Mouse (Mus musculus) spleen, postnatal 10 days (tissue): ENCODE results near the gene Adm2.

Experiments used
- DNase-seq, 2 experiments: peaks; one replicate each; pipeline ENCODE4 v3.0.0; 2021 to 2022; ENCODE audit warnings: low spot score in 2 of 2

The Adm2 gene

GRCm38 (mm10) chr15:89309962-89310498 lies 12.5 kb upstream of the Adm2 start:
- peak in 1 of 2 experiments; percentile 61 for DNase-seq

GRCm38 (mm10) chr15:89313359-89313758 lies 9.2 kb upstream of the Adm2 start:
- no peak for DNase-seq

- no peak for DNase-seq
These were observed 8.4 kb upstream of the Adm2 start for GRCm38 (mm10) chr15:89314107-89314506.

- peak in 1 of 2 experiments; percentile 35 for DNase-seq
These were observed 7.9 kb upstream of the Adm2 start for GRCm38 (mm10) chr15:89314511-89315189.

- DNase-seq = peak; percentile 92 to 99
These were observed 7.3 kb upstream of the Adm2 start, which contains the start of gene Sbf1 for GRCm38 (mm10) chr15:89315190-89315731. Gene Sbf1, minus strand, starts transcription at chr15:89315311.

- DNase-seq = peak; percentile 40 to 60
These were observed 6.4 kb upstream of the Adm2 start for GRCm38 (mm10) chr15:89316146-89316545.

- no peak for DNase-seq
These were observed 1.3 kb upstream of the Adm2 start for GRCm38 (mm10) chr15:89321264-89321663.

- DNase-seq = no peak
These were observed 1.1 kb downstream of the Adm2 start for GRCm38 (mm10) chr15:89323656-89324055.

GRCm38 (mm10) chr15:89326441-89326840 lies 3.9 kb downstream of the Adm2 start:
- no peak for DNase-seq

- DNase-seq = no peak
These were observed 11.8 kb downstream of the Adm2 start, which contains the start of gene Miox for GRCm38 (mm10) chr15:89334271-89334670. Gene Miox, plus strand, starts transcription at chr15:89334398.

GRCm38 (mm10) chr15:89334774-89335537 lies 12.4 kb downstream of the Adm2 start:
- DNase-seq = no peak

GRCm38 (mm10) chr15:89336422-89336821 lies 13.9 kb downstream of the Adm2 start:
- no peak for DNase-seq

GRCm38 (mm10) chr15:89339696-89340095 lies 17.2 kb downstream of the Adm2 start:
- DNase-seq = no peak

GRCm38 (mm10) chr15:89340136-89340535 lies 17.6 kb downstream of the Adm2 start:
- DNase-seq = no peak

- DNase-seq = no peak
These were observed 19.2 kb downstream of the Adm2 start for GRCm38 (mm10) chr15:89341678-89342077.

GRCm38 (mm10) chr15:89343325-89343724 lies 20.8 kb downstream of the Adm2 start:
- no peak for DNase-seq

- DNase-seq = no peak
These were observed 27.9 kb downstream of the Adm2 start for GRCm38 (mm10) chr15:89350447-89350846.

GRCm38 (mm10) chr15:89351302-89351701 lies 28.8 kb downstream of the Adm2 start:
- DNase-seq = no peak

- DNase-seq = no peak
These were observed 29.5 kb downstream of the Adm2 start for GRCm38 (mm10) chr15:89352054-89352453.

- DNase-seq = no peak
These were observed 30.3 kb downstream of the Adm2 start for GRCm38 (mm10) chr15:89352795-89353194.

- no peak for DNase-seq
These were observed 31.3 kb downstream of the Adm2 start for GRCm38 (mm10) chr15:89353837-89354236.

GRCm38 (mm10) chr15:89354455-89354854 lies 31.9 kb downstream of the Adm2 start:
- DNase-seq = no peak
